9 mouse cellular contexts compared by ENCODE assay signal in the genomic region with DNA sequence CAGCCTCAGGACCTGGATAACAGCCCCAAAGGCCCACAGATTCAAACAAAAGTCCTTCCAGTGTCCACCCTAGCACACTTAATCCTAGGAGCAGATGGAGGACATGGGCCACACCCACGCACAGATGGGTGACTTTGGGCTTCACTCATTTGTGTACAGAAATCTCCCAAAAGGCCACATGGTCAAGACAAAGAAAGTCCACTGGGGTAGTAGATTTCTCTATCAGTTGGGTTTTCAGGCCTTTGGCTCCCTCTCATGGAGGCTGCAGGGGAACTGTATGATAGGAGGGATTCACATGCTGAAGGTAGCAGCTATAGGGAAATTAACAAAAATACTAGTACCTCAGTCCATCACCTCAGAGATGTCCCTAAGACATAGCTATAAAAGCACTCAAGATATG. TPM values are rescaled to one million over a fixed set of nuclear protein-coding genes. Genes with fewer than 3 reads are reported as not detected.
DNase-seq lines count a peak whose midpoint lies in the region; ATAC-seq lines count a peak whose summit lies in the region.
"Had no signal": no experiment of that assay in that cellular context is flagged by ENCODE, and none has a peak within 500 bp of the region (broad histone marks: within the 10 kb centered on the region; RNA-seq: fewer than 3 reads in every experiment).

No protein-coding gene starts in this region.

- ATAC-seq in frontal cortex, adult (ENCODE audit: low TSS enrichment), result 0 out of 2 replicates have a peak, but pooled peaks have one; percentile 13
- peak; percentile 56 for ATAC-seq in common myeloid progenitor, adult 5-6 weeks (replicated peaks; ENCODE audit: low read depth, poor library complexity, severe bottlenecking)

- intact Hi-C loops in left cerebral cortex, postnatal 4 days (cut with DNase I), result loop anchor here (5.0 to 10.0 kb wide), 3 partner anchors 93 to 313 kb away; partner anchors contain the start of gene Gimap8

- DNase-seq in frontal cortex, postnatal 25 days (ENCODE audit: low spot score in 2 of 2), result no peak
- peak; percentile 56 for DNase-seq in lung, postnatal 10 days
- no peak for DNase-seq in lung, postnatal 14 days
- DNase-seq in left cerebral cortex, postnatal 4 days, result peak; percentile 62
- no peak for DNase-seq in thymus, postnatal 25 days
- DNase-seq in gastrocnemius, postnatal 25 days, result no peak

RNA-seq across cellular contexts. Expression of gene Doxl2, which starts 16.7 kb away (rescaled TPM):
- total RNA-seq in common myeloid progenitor, adult 5-6 weeks (2017), result not detected in 2 replicates
- total RNA-seq in left cerebral cortex, postnatal 4 days (2021), result not detected
- not detected for total RNA-seq in gastrocnemius, postnatal 25 days (2021)
- total RNA-seq: MEL had no signal

RNA-seq across cellular contexts. Expression of gene 1600015I10Rik, which starts 28.4 kb away (rescaled TPM):
- total RNA-seq in common myeloid progenitor, adult 5-6 weeks (2017), result not detected in 2 replicates
- not detected for total RNA-seq in left cerebral cortex, postnatal 4 days (2021)
- total RNA-seq in gastrocnemius, postnatal 25 days (2021), result not detected
- total RNA-seq: MEL had no signal

RNA-seq across cellular contexts. Expression of gene Svs1, which starts 28.6 kb away (rescaled TPM):
- total RNA-seq in common myeloid progenitor, adult 5-6 weeks (2017), result not detected in 2 replicates
- not detected for total RNA-seq in left cerebral cortex, postnatal 4 days (2021)
- not detected for total RNA-seq in gastrocnemius, postnatal 25 days (2021)
- total RNA-seq: MEL had no signal

Comparison
In these comparisons a context has a peak if more than half of its experiments do, and no peak if none do; other contexts are left out.
1. DNase-seq: peak in lung, postnatal 10 days (single experiment) and left cerebral cortex, postnatal 4 days (single experiment); none in frontal cortex, postnatal 25 days (0 of 2), lung, postnatal 14 days (single experiment), thymus, postnatal 25 days (single experiment) and gastrocnemius, postnatal 25 days (single experiment).